Mouse (Mus musculus): ENCODE results near the gene Eef2. TPM values are rescaled to one million over a fixed set of nuclear protein-coding genes. Genes with fewer than 3 reads are reported as not detected.

Gene Eef2
- polyA plus RNA-seq, 1 experiment: 2,442 TPM

DNA sequence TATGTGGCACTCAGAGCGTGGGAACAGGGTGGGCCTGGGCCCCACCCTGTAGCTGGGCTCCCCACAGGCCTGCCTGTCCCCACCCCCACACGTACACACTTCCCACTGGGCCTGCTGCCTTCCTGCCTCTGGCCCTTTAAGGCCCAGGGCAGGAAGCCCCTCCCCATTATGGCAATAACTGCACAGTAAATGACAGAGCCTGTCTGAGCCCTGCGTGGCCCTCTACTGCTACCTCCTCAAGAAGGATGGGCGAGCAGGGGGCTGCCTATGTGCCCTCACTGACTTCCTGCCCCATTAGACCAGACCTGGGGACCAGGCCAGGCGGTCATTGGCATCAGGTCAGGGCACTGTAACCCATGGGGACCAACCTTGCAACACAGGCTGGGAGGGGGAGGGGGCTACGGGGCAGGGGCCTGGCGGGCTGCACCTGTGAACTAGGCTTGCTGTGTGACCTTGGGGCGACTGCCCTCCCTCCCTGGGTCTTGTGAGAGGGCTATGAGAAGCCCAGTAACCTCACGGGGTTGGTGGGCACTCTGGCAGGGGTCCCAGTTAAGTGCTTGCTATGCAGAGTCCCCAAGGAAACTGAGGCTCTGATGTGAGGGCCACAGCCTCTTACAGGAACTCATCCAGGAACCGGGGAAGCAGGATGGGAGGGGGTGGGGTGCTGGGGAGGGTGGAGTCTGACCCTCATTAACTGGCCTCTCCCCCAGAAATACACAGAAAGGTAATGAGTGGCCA is 35.5 kb upstream of the Eef2 start:
- H3K9me3 ChIP-seq (replicated peaks; ENCODE audit: control insufficient read depth, insufficient read depth, low read length, poor library complexity, severe bottlenecking): no peaks in the 10 kb centered on the region
- peaks cover 17% of the 10 kb centered on the region for H3K36me3 ChIP-seq (ENCODE audit: control insufficient read depth, insufficient read depth, low read length, poor library complexity, severe bottlenecking)
- H3K4me1 ChIP-seq (ENCODE audit: control insufficient read depth, insufficient read depth, low read length): peaks cover 2% of the 10 kb centered on the region
- peak overlapping the region; percentile 97 for H3K9ac ChIP-seq (ENCODE audit: low read depth, poor library complexity, severe bottlenecking)
- no peak for TF ChIP-seq CTCF (IDR thresholded peaks at IDR 0.05; ENCODE audit: low read depth, low read length)
- no peak for TF ChIP-seq POLR2A (IDR thresholded peaks at IDR 0.05; ENCODE audit: insufficient read depth, low read length)
- TF ChIP-seq EP300 (IDR thresholded peaks at IDR 0.05; ENCODE audit: insufficient read depth, low read depth, low read length): peak; percentile 50; the same call in 1 of the 2 replicates
- H3K4me3 ChIP-seq (ENCODE audit: low read depth, low read length): peak overlapping the region; percentile 95
- no peaks in the 10 kb centered on the region for H3K27me3 ChIP-seq (ENCODE audit: control insufficient read depth, insufficient read depth, low read length, poor library complexity, severe bottlenecking)
- peak overlapping the region; percentile 89 for H3K27ac ChIP-seq (ENCODE audit: insufficient read depth, low read length)

DNA sequence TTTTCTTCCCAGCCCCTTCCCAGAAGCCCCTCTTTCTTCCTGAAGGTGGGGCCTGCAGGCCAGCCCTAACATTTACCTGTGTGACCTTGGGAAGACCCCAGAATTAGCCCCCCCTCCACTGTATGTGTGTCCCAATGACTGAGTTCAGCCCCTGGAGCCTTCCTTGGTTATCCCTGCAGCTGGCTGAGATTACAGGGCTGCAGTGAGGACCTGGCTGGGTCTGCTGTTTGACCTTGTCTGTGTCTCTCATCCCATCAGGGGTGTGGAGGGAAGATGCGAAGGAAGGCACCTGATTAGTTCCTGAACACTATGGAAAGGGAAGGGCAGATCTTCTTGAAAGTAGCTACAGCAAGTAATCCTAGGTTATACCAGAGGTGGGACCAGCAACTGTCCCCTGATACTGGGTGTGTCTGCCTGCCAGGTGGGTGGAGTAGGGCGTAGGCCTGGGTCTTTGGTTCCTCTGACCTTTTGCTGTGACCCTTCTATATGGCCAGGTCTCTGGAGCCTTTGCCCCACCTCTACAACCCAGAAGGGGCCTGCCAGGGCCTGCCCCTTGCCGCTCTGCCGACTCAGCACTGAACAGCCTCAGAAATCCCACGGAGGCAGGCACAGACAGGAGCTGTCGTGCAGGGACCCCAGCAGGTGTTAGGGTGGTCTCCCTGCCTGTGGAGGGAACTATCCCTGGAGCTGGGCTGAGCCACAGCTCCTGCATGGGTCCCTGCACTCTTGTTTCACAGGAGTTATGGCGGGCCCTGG is 34.8 kb upstream of the Eef2 start:
- no peaks in the 10 kb centered on the region for H3K9me3 ChIP-seq (replicated peaks; ENCODE audit: control insufficient read depth, insufficient read depth, low read length, poor library complexity, severe bottlenecking)
- TF ChIP-seq POLR2A (IDR thresholded peaks at IDR 0.05; ENCODE audit: insufficient read depth, low read length) (no peak), EP300 (IDR thresholded peaks at IDR 0.05; ENCODE audit: insufficient read depth, low read depth, low read length) (peak; percentile 93), CTCF (IDR thresholded peaks at IDR 0.05; ENCODE audit: low read depth, low read length) (no peak)
- H3K4me3 ChIP-seq (ENCODE audit: low read depth, low read length): peak overlapping the region; percentile 44

DNA sequence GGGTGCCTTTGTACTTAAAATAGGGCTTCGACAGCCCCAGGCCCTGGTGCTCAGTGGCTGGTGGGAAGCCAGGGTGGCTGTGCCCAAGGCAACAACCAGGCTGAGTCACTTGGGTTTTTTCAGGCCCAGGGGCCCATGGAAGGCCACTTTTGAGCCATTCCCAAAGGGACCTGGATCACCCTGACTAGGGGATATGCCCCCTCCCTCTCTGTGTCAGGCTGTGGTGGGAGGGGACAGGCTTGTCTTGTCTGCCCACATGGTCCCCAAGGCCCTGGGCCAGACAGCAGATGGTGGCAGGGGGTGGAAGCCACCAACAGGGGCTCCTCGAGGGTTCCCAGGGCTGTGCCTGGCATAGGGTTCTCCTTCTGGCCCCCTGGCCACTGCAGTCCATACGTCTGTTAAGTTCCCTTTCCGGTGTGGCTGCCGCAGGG is 33.9 kb upstream of the Eef2 start:
- Histone ChIP-seq H3K9ac (ENCODE audit: low read depth, poor library complexity, severe bottlenecking) (peak overlapping the region; percentile 69), H3K4me3 (ENCODE audit: low read depth, low read length) (peak overlapping the region; percentile 10; the same call in 1 of the 2 replicates), H3K27me3 (ENCODE audit: control insufficient read depth, insufficient read depth, low read length, poor library complexity, severe bottlenecking) (no peaks in the 10 kb centered on the region), H3K9me3 (replicated peaks; ENCODE audit: control insufficient read depth, insufficient read depth, low read length, poor library complexity, severe bottlenecking) (no peaks in the 10 kb centered on the region), H3K27ac (ENCODE audit: insufficient read depth, low read length) (peak overlapping the region; percentile 51), H3K4me1 (ENCODE audit: control insufficient read depth, insufficient read depth, low read length) (peaks cover 2% of the 10 kb centered on the region), H3K36me3 (ENCODE audit: control insufficient read depth, insufficient read depth, low read length, poor library complexity, severe bottlenecking) (peaks cover 20% of the 10 kb centered on the region)
- no peak for TF ChIP-seq EP300 (IDR thresholded peaks at IDR 0.05; ENCODE audit: insufficient read depth, low read depth, low read length)
- TF ChIP-seq CTCF (IDR thresholded peaks at IDR 0.05; ENCODE audit: low read depth, low read length): no peak
- TF ChIP-seq POLR2A (IDR thresholded peaks at IDR 0.05; ENCODE audit: insufficient read depth, low read length): no peak

More for the DNA sequence above, 34.8 kb upstream of the Eef2 start:
- Histone ChIP-seq H3K27ac (ENCODE audit: insufficient read depth, low read length) (peak overlapping the region; percentile 89), H3K36me3 (ENCODE audit: control insufficient read depth, insufficient read depth, low read length, poor library complexity, severe bottlenecking) (peaks cover 20% of the 10 kb centered on the region), H3K9ac (ENCODE audit: low read depth, poor library complexity, severe bottlenecking) (peak overlapping the region; percentile 97), H3K4me1 (ENCODE audit: control insufficient read depth, insufficient read depth, low read length) (peaks cover 2% of the 10 kb centered on the region), H3K27me3 (ENCODE audit: control insufficient read depth, insufficient read depth, low read length, poor library complexity, severe bottlenecking) (no peaks in the 10 kb centered on the region)

DNA sequence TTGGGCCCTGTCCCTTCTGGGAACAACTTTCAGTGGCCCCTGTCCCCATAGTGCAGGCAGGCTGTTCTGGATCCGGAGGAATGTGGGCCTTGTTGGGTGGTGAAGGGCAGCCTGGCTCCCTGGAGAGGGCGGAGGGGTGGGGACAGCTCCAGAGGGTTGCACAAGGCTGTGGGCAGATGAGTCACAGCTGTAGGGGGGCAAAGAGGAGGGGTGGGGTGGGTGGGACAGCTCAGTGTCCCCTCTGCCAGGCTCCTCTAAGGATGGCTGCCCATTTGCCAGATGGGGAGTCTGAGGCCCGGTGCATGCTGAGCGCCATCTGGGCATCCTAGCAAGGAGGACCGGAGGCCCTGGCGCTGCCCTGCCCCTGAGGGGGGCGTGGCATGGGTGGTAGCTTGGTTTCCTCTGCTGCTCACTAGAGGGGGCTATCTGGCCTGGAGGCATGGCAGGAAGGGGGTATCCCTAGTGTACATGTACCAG is 33.2 kb upstream of the Eef2 start:
- H3K27ac ChIP-seq (ENCODE audit: insufficient read depth, low read length): 0 out of 2 replicates have a peak overlapping the region, but pooled peaks have one; percentile 51
- peak overlapping the region; percentile 8; the same call in 1 of the 2 replicates for H3K4me3 ChIP-seq (ENCODE audit: low read depth, low read length)
- no peaks in the 10 kb centered on the region for H3K27me3 ChIP-seq (ENCODE audit: control insufficient read depth, insufficient read depth, low read length, poor library complexity, severe bottlenecking)
- TF ChIP-seq CTCF (IDR thresholded peaks at IDR 0.05; ENCODE audit: low read depth, low read length) (peak; percentile 34), EP300 (IDR thresholded peaks at IDR 0.05; ENCODE audit: insufficient read depth, low read depth, low read length) (no peak)
- peaks cover 2% of the 10 kb centered on the region for H3K4me1 ChIP-seq (ENCODE audit: control insufficient read depth, insufficient read depth, low read length)
- peaks cover 24% of the 10 kb centered on the region for H3K36me3 ChIP-seq (ENCODE audit: control insufficient read depth, insufficient read depth, low read length, poor library complexity, severe bottlenecking)
- peak overlapping the region; percentile 69 for H3K9ac ChIP-seq (ENCODE audit: low read depth, poor library complexity, severe bottlenecking)
- H3K9me3 ChIP-seq (replicated peaks; ENCODE audit: control insufficient read depth, insufficient read depth, low read length, poor library complexity, severe bottlenecking): no peaks in the 10 kb centered on the region

- Histone ChIP-seq H3K27me3 (ENCODE audit: control insufficient read depth, insufficient read depth, low read length, poor library complexity, severe bottlenecking) (no peaks in the 10 kb centered on the region), H3K9me3 (replicated peaks; ENCODE audit: control insufficient read depth, insufficient read depth, low read length, poor library complexity, severe bottlenecking) (no peaks in the 10 kb centered on the region), H3K4me3 (ENCODE audit: low read depth, low read length) (peak overlapping the region; percentile 32), H3K36me3 (ENCODE audit: control insufficient read depth, insufficient read depth, low read length, poor library complexity, severe bottlenecking) (peaks cover 31% of the 10 kb centered on the region), H3K27ac (ENCODE audit: insufficient read depth, low read length) (no peak overlapping the region), H3K4me1 (ENCODE audit: control insufficient read depth, insufficient read depth, low read length) (peaks cover 2% of the 10 kb centered on the region), H3K9ac (ENCODE audit: low read depth, poor library complexity, severe bottlenecking) (peak overlapping the region; percentile 69)
- no peak for TF ChIP-seq CTCF (IDR thresholded peaks at IDR 0.05; ENCODE audit: low read depth, low read length)
- no peak for TF ChIP-seq EP300 (IDR thresholded peaks at IDR 0.05; ENCODE audit: insufficient read depth, low read depth, low read length)
- TF ChIP-seq POLR2A (IDR thresholded peaks at IDR 0.05; ENCODE audit: insufficient read depth, low read length): no peak
Observed at GRCm38 (mm10) chr10:81143845-81144437, 32.5 kb upstream of the Eef2 start.

Data from ES-Bruce4 (cell line).